Mouse (Mus musculus): ENCODE measurements around the gene Cep55. TPM values are rescaled to one million over a fixed set of nuclear protein-coding genes. Genes with fewer than 3 reads are reported as not detected.

Cep55 gene
- polyA plus RNA-seq, 1 experiment from 2014 or later: 61.3 TPM

- ATAC-seq (replicated peaks; ENCODE audit: low FRiP score): no peak
- no peak for DNase-seq (ENCODE audit: low spot score)
- Histone ChIP-seq H3K9me3 (ENCODE audit: control insufficient read depth, low read length) (no peaks in the 10 kb centered on the region), H3K4me2 (ENCODE audit: low read depth, low read length, severe bottlenecking) (no peak overlapping the region), H3K4me3 (ENCODE audit: low read depth, low read length) (no peak overlapping the region), H3K9ac (ENCODE audit: low read length) (no peak overlapping the region), H3K27ac (ENCODE audit: low read depth, low read length) (no peak overlapping the region), H3K36me3 (ENCODE audit: control insufficient read depth, insufficient read depth, low read length) (no peaks in the 10 kb centered on the region), H3K27me3 (ENCODE audit: control insufficient read depth, insufficient read depth, low read length) (no peaks in the 10 kb centered on the region), H3K4me1 (replicated peaks; ENCODE audit: control insufficient read depth, insufficient read depth, low read length) (no peaks in the 10 kb centered on the region)
- WGBS: 82% methylated on average over 2 of the region's 2 CpGs
Measured at GRCm38 (mm10) chr19:38034696-38035095, 20.1 kb upstream of the Cep55 start.

- H3K9ac ChIP-seq (ENCODE audit: low read length): no peak overlapping the region
- ATAC-seq (replicated peaks; ENCODE audit: low FRiP score): no peak
- no peak overlapping the region for H3K4me3 ChIP-seq (ENCODE audit: low read depth, low read length)
- WGBS: 83% methylated on average over 2 of the region's 2 CpGs
- H3K4me2 ChIP-seq (ENCODE audit: low read depth, low read length, severe bottlenecking): no peak overlapping the region
- no peak overlapping the region for H3K27ac ChIP-seq (ENCODE audit: low read depth, low read length)
- H3K36me3 ChIP-seq (ENCODE audit: control insufficient read depth, insufficient read depth, low read length): no peaks in the 10 kb centered on the region
- no peaks in the 10 kb centered on the region for H3K4me1 ChIP-seq (replicated peaks; ENCODE audit: control insufficient read depth, insufficient read depth, low read length)
- DNase-seq (ENCODE audit: low spot score): no peak
- H3K9me3 ChIP-seq (ENCODE audit: control insufficient read depth, low read length): no peaks in the 10 kb centered on the region
- no peaks in the 10 kb centered on the region for H3K27me3 ChIP-seq (ENCODE audit: control insufficient read depth, insufficient read depth, low read length)
Measured at GRCm38 (mm10) chr19:38035766-38036165, 19.0 kb upstream of the Cep55 start.

GRCm38 (mm10) chr19:38038267-38038666 lies 16.5 kb upstream of the Cep55 start:
- Histone ChIP-seq H3K36me3 (ENCODE audit: control insufficient read depth, insufficient read depth, low read length) (no peaks in the 10 kb centered on the region), H3K27me3 (ENCODE audit: control insufficient read depth, insufficient read depth, low read length) (peaks cover 6% of the 10 kb centered on the region; the same call in 1 of the 2 replicates), H3K4me1 (replicated peaks; ENCODE audit: control insufficient read depth, insufficient read depth, low read length) (0 out of 2 replicates have a peak, but pooled peaks cover 3% of the 10 kb centered on the region), H3K9ac (ENCODE audit: low read length) (no peak overlapping the region), H3K27ac (ENCODE audit: low read depth, low read length) (no peak overlapping the region), H3K9me3 (ENCODE audit: control insufficient read depth, low read length) (no peaks in the 10 kb centered on the region), H3K4me3 (ENCODE audit: low read depth, low read length) (no peak overlapping the region), H3K4me2 (ENCODE audit: low read depth, low read length, severe bottlenecking) (no peak overlapping the region)
- no peak for ATAC-seq (replicated peaks; ENCODE audit: low FRiP score)
- DNase-seq (ENCODE audit: low spot score): no peak
- WGBS: 79% methylated on average over 2 of the region's 2 CpGs

- Histone ChIP-seq H3K4me2 (ENCODE audit: low read depth, low read length, severe bottlenecking) (no peak overlapping the region), H3K9me3 (ENCODE audit: control insufficient read depth, low read length) (no peaks in the 10 kb centered on the region), H3K9ac (ENCODE audit: low read length) (no peak overlapping the region), H3K36me3 (ENCODE audit: control insufficient read depth, insufficient read depth, low read length) (no peaks in the 10 kb centered on the region), H3K4me1 (replicated peaks; ENCODE audit: control insufficient read depth, insufficient read depth, low read length) (0 out of 2 replicates have a peak, but pooled peaks cover 3% of the 10 kb centered on the region), H3K4me3 (ENCODE audit: low read depth, low read length) (no peak overlapping the region), H3K27ac (ENCODE audit: low read depth, low read length) (no peak overlapping the region), H3K27me3 (ENCODE audit: control insufficient read depth, insufficient read depth, low read length) (peaks cover 6% of the 10 kb centered on the region; the same call in 1 of the 2 replicates)
- WGBS: 42% methylated on average over 5 of the region's 5 CpGs
- ATAC-seq (replicated peaks; ENCODE audit: low FRiP score) (no peak), DNase-seq (ENCODE audit: low spot score) (no peak)
Measured at GRCm38 (mm10) chr19:38042261-38042722, 12.5 kb upstream of the Cep55 start.

- WGBS: 1% methylated on average over 28 of the region's 28 CpGs
- no peak; the same call in 1 of the 2 replicates for ATAC-seq (replicated peaks; ENCODE audit: low FRiP score)
- no peak within 1 kb of the TSS for H3K27ac ChIP-seq (ENCODE audit: low read depth, low read length)
Measured at GRCm38 (mm10) chr19:38043281-38043981, 11.4 kb upstream of the Cep55 start, which contains the start of gene Myof. TSS of gene Myof (minus strand) at chr19:38043577.

GRCm38 (mm10) chr19:38045198-38045597 lies 9.6 kb upstream of the Cep55 start:
- Histone ChIP-seq H3K27ac (ENCODE audit: low read depth, low read length) (no peak overlapping the region), H3K36me3 (ENCODE audit: control insufficient read depth, insufficient read depth, low read length) (no peaks in the 10 kb centered on the region), H3K4me3 (ENCODE audit: low read depth, low read length) (no peak overlapping the region), H3K9me3 (ENCODE audit: control insufficient read depth, low read length) (no peaks in the 10 kb centered on the region), H3K27me3 (ENCODE audit: control insufficient read depth, insufficient read depth, low read length) (peaks cover 6% of the 10 kb centered on the region; the same call in 1 of the 2 replicates), H3K4me1 (replicated peaks; ENCODE audit: control insufficient read depth, insufficient read depth, low read length) (0 out of 2 replicates have a peak, but pooled peaks cover 3% of the 10 kb centered on the region), H3K9ac (ENCODE audit: low read length) (no peak overlapping the region), H3K4me2 (ENCODE audit: low read depth, low read length, severe bottlenecking) (no peak overlapping the region)
- DNase-seq (ENCODE audit: low spot score) (no peak), ATAC-seq (replicated peaks; ENCODE audit: low FRiP score) (no peak)
- 89% methylated on average over 3 of the region's 3 CpGs for WGBS

More at GRCm38 (mm10) chr19:38043281-38043981, 11.4 kb upstream of the Cep55 start, which contains the start of gene Myof:
- Histone ChIP-seq H3K4me1 (replicated peaks; ENCODE audit: control insufficient read depth, insufficient read depth, low read length) (0 out of 2 replicates have a peak, but pooled peaks cover 3% of the 10 kb centered on the region), H3K4me3 (ENCODE audit: low read depth, low read length) (peak within 1 kb of the TSS; percentile 29), H3K36me3 (ENCODE audit: control insufficient read depth, insufficient read depth, low read length) (no peaks in the 10 kb centered on the region), H3K9me3 (ENCODE audit: control insufficient read depth, low read length) (no peaks in the 10 kb centered on the region), H3K4me2 (ENCODE audit: low read depth, low read length, severe bottlenecking) (peak within 1 kb of the TSS; percentile 57), H3K27me3 (ENCODE audit: control insufficient read depth, insufficient read depth, low read length) (peaks cover 6% of the 10 kb centered on the region; the same call in 1 of the 2 replicates), H3K9ac (ENCODE audit: low read length) (peak within 1 kb of the TSS; percentile 36)
- DNase-seq (ENCODE audit: low spot score): peak; percentile 67

- Histone ChIP-seq H3K27ac (ENCODE audit: low read depth, low read length) (no peak overlapping the region), H3K9me3 (ENCODE audit: control insufficient read depth, low read length) (no peaks in the 10 kb centered on the region), H3K4me1 (replicated peaks; ENCODE audit: control insufficient read depth, insufficient read depth, low read length) (no peaks in the 10 kb centered on the region), H3K36me3 (ENCODE audit: control insufficient read depth, insufficient read depth, low read length) (no peaks in the 10 kb centered on the region), H3K4me2 (ENCODE audit: low read depth, low read length, severe bottlenecking) (no peak overlapping the region), H3K4me3 (ENCODE audit: low read depth, low read length) (no peak overlapping the region), H3K9ac (ENCODE audit: low read length) (no peak overlapping the region), H3K27me3 (ENCODE audit: control insufficient read depth, insufficient read depth, low read length) (no peaks in the 10 kb centered on the region)
- no peak for DNase-seq (ENCODE audit: low spot score)
- 92% methylated on average over 1 of the region's 1 CpGs for WGBS
- no peak for ATAC-seq (replicated peaks; ENCODE audit: low FRiP score)
Measured at GRCm38 (mm10) chr19:38049686-38050085, 5.1 kb upstream of the Cep55 start.

- WGBS: 33% methylated on average over 8 of the region's 8 CpGs
Measured at GRCm38 (mm10) chr19:38053227-38054041, 1.4 kb upstream of the Cep55 start.

More at GRCm38 (mm10) chr19:38053227-38054041, 1.4 kb upstream of the Cep55 start:
- no peak overlapping the region for H3K27ac ChIP-seq (ENCODE audit: low read depth, low read length)
- no peak overlapping the region for H3K9ac ChIP-seq (ENCODE audit: low read length)
- peaks cover 3% of the 10 kb centered on the region; the same call in 1 of the 2 replicates for H3K36me3 ChIP-seq (ENCODE audit: control insufficient read depth, insufficient read depth, low read length)
- peaks cover 5% of the 10 kb centered on the region; the same call in 1 of the 2 replicates for H3K4me1 ChIP-seq (replicated peaks; ENCODE audit: control insufficient read depth, insufficient read depth, low read length)
- H3K9me3 ChIP-seq (ENCODE audit: control insufficient read depth, low read length): no peaks in the 10 kb centered on the region
- H3K4me3 ChIP-seq (ENCODE audit: low read depth, low read length): peak overlapping the region; percentile 75; the same call in 1 of the 2 replicates
- no peak for ATAC-seq (replicated peaks; ENCODE audit: low FRiP score)
- DNase-seq (ENCODE audit: low spot score): no peak
- peak overlapping the region; percentile 53; the same call in 1 of the 2 replicates for H3K4me2 ChIP-seq (ENCODE audit: low read depth, low read length, severe bottlenecking)
- no peaks in the 10 kb centered on the region for H3K27me3 ChIP-seq (ENCODE audit: control insufficient read depth, insufficient read depth, low read length)
